Mouse (Mus musculus) CD4-positive helper T cell, adult 2 months (primary cell): Measurements from ENCODE around the gene Tmed1.
"Not testable (repeated sequence)": the region's sequence is repeated elsewhere in the genome, so short reads cannot be mapped to it uniquely, and the experiment has no call there.

Experiments
- DNase-seq: peaks from one replicate; pipeline ENCODE4 v3.0.0-alpha.2; 2012; ENCODE audit warnings: low read depth, missing footprints, low spot score

Tmed1 gene

GRCm38 (mm10) chr9:21472913-21473312 lies 37.1 kb downstream of the Tmed1 start:
- DNase-seq = no peak

GRCm38 (mm10) chr9:21469032-21470024 lies 40.7 kb downstream of the Tmed1 start:
- peak; percentile 70 for DNase-seq

- not testable (repeated sequence) for DNase-seq
These were observed 45.5 kb downstream of the Tmed1 start for GRCm38 (mm10) chr9:21464565-21464928.

- no peak for DNase-seq
These were observed 46.1 kb downstream of the Tmed1 start for GRCm38 (mm10) chr9:21463766-21464564.

- DNase-seq = peak; percentile 34
These were observed 46.9 kb downstream of the Tmed1 start for GRCm38 (mm10) chr9:21463138-21463590.

- DNase-seq = no peak
These were observed 49.6 kb downstream of the Tmed1 start for GRCm38 (mm10) chr9:21460400-21460940.

- no peak for DNase-seq
These were observed 51.2 kb downstream of the Tmed1 start for GRCm38 (mm10) chr9:21458821-21459220.
